Mouse (Mus musculus) testis, adult 2 months (tissue): ENCODE data around the gene Zfp667. TPM values are rescaled to one million over a fixed set of nuclear protein-coding genes. Genes with fewer than 3 reads are reported as not detected.

ENCODE experiments used
- H3K27ac ChIP-seq: fragments of 200-500 bp; 2 replicates; pipeline ENCODE4 v1.5.1; 2012; ENCODE audit warnings: low read depth, low read length; ENCODE audit not compliant: control insufficient read depth, insufficient read depth
- H3K27me3 ChIP-seq: fragments of 200-500 bp; 2 replicates; pipeline ENCODE4 v1.6.1; 2012; ENCODE audit warnings: mild to moderate bottlenecking, low read length, moderate library complexity; ENCODE audit not compliant: control insufficient read depth, insufficient read depth
- H3K36me3 ChIP-seq: fragments of 200-500 bp; 2 replicates; pipeline ENCODE4 v1.6.1; 2012; ENCODE audit warnings: mild to moderate bottlenecking, low read length; ENCODE audit not compliant: control insufficient read depth, insufficient read depth
- H3K4me1 ChIP-seq: fragments of 200-500 bp; 2 replicates; pipeline ENCODE4 v1.6.1; 2012; ENCODE audit warnings: low read length; ENCODE audit not compliant: control insufficient read depth, insufficient read depth
- H3K4me3 ChIP-seq: fragments of 200-500 bp; 2 replicates; pipeline ENCODE4 v1.5.1; 2012; ENCODE audit warnings: low read depth, mild to moderate bottlenecking, low read length, moderate library complexity, mixed read lengths; ENCODE audit not compliant: control insufficient read depth
- CTCF ChIP-seq: fragments of 200-500 bp; IDR thresholded peaks from 2 replicates; pipeline ENCODE4 v1.5.1; 2012; ENCODE audit warnings: low read depth, mild to moderate bottlenecking, inconsistent platforms, low read length, moderate library complexity; ENCODE audit not compliant: control insufficient read depth, insufficient read depth, insufficient replicate concordance
- POLR2A ChIP-seq: fragments of 200-500 bp; IDR thresholded peaks from 2 replicates; pipeline ENCODE4 v1.6.1; 2012; ENCODE audit warnings: low read depth, mild to moderate bottlenecking, inconsistent platforms, low read length, moderate library complexity; ENCODE audit not compliant: control insufficient read depth
- polyA plus RNA-seq: library from polyadenylated mRNA; depleted of rRNA; stranded (reverse); fragments of >200 nt; gene quantifications from 2 replicates; pipeline ENCODE4 v1.2.3, GENCODE M21; 2012; rRNA removed

Zfp667 gene
- polyA plus RNA-seq, 1 experiment, result 3.1 TPM

GRCm38 (mm10) chr7:6330458-6331232 is 44.3 kb downstream of the Zfp667 start:
- TF ChIP-seq POLR2A, result no peak
- no peak for TF ChIP-seq CTCF
- Histone ChIP-seq H3K27ac (peak overlapping the region; percentile 25), H3K4me1 (peaks cover 6% of the 10 kb centered on the region), H3K4me3 (peak overlapping the region; percentile 81), H3K27me3 (no peaks in the 10 kb centered on the region), H3K36me3 (no peaks in the 10 kb centered on the region)

GRCm38 (mm10) chr7:6331233-6331956 is 45.0 kb downstream of the Zfp667 start, which contains the start of gene Zfp583:
Zfp583 (minus strand) TSS chr7:6331285.
- Histone ChIP-seq H3K4me3 (peak within 1 kb of the TSS; percentile 81), H3K36me3 (no peaks in the 10 kb centered on the region), H3K4me1 (peaks cover 6% of the 10 kb centered on the region), H3K27me3 (no peaks in the 10 kb centered on the region), H3K27ac (peak within 1 kb of the TSS; percentile 25)
- TF ChIP-seq CTCF, result no peak
- peak; percentile 53 for TF ChIP-seq POLR2A

- no peak for TF ChIP-seq POLR2A
- no peaks in the 10 kb centered on the region for H3K27me3 ChIP-seq
- H3K36me3 ChIP-seq, result no peaks in the 10 kb centered on the region
- H3K4me3 ChIP-seq, result no peak overlapping the region
- no peak overlapping the region for H3K27ac ChIP-seq
- H3K4me1 ChIP-seq, result no peaks in the 10 kb centered on the region
Observed at GRCm38 (mm10) chr7:6339865-6340264, 53.5 kb downstream of the Zfp667 start.

- no peaks in the 10 kb centered on the region for H3K36me3 ChIP-seq
- no peaks in the 10 kb centered on the region for H3K27me3 ChIP-seq
- TF ChIP-seq CTCF (no peak), POLR2A (0 out of 2 replicates have a peak, but pooled peaks have one; percentile 18)
- H3K4me3 ChIP-seq, result peak within 1 kb of the TSS; percentile 84
- H3K4me1 ChIP-seq, result no peaks in the 10 kb centered on the region
- no peak within 1 kb of the TSS for H3K27ac ChIP-seq
Observed at GRCm38 (mm10) chr7:6343501-6344071, 57.2 kb downstream of the Zfp667 start, which contains the start of gene Gm3854. Gm3854 (plus strand) TSS chr7:6343759.

GRCm38 (mm10) chr7:6344124-6344523 is 57.7 kb downstream of the Zfp667 start:
- Histone ChIP-seq H3K4me3 (no peak overlapping the region), H3K27me3 (no peaks in the 10 kb centered on the region), H3K36me3 (no peaks in the 10 kb centered on the region), H3K4me1 (no peaks in the 10 kb centered on the region), H3K27ac (no peak overlapping the region)
- TF ChIP-seq POLR2A (no peak), CTCF (no peak)

Other genes with a start within 250 kb of the Zfp667 start
- gene Nlrp4c, start 241.4 kb upstream of the Zfp667 start, polyA plus RNA-seq, result 0.90 and 0.91 TPM in 2 replicates
- gene Zfp787, start 130.6 kb upstream of the Zfp667 start, polyA plus RNA-seq, result 41.0 and 45.8 TPM in 2 replicates
- gene Zfp444, start 114.4 kb upstream of the Zfp667 start, polyA plus RNA-seq, result 20.3 and 21.6 TPM in 2 replicates
- not detected in 2 replicates for gene Galp, start 89.5 kb upstream of the Zfp667 start, polyA plus RNA-seq
- 2.5 and 2.6 TPM in 2 replicates for gene Zscan5b, start 64.3 kb upstream of the Zfp667 start, polyA plus RNA-seq
- 0.35 and 0.46 TPM in 2 replicates for gene Epp13, start 33.9 kb upstream of the Zfp667 start, polyA plus RNA-seq
- gene Zfp583, start 44.7 kb downstream of the Zfp667 start, polyA plus RNA-seq, result 1.2 and 1.7 TPM in 2 replicates
- 0.88 and 1.1 TPM in 2 replicates for gene Gm3854, start 57.2 kb downstream of the Zfp667 start, polyA plus RNA-seq
- gene Zfp78, start 76.7 kb downstream of the Zfp667 start, polyA plus RNA-seq, result 2.5 and 2.8 TPM in 2 replicates
- gene Zfp28, start 96.7 kb downstream of the Zfp667 start, polyA plus RNA-seq, result 2.6 and 2.9 TPM in 2 replicates
- 0.61 and 1.2 TPM in 2 replicates for gene Smim17, start 112.1 kb downstream of the Zfp667 start, polyA plus RNA-seq
- 1.7 and 2.4 TPM in 2 replicates for gene Gm20715, start 123.7 kb downstream of the Zfp667 start, polyA plus RNA-seq
- gene Olfr1344, start 152.1 kb downstream of the Zfp667 start, polyA plus RNA-seq, result 2.5 and 3.0 TPM in 2 replicates
- gene Olfr1336, start 169.6 kb downstream of the Zfp667 start, polyA plus RNA-seq, result 1.2 and 1.6 TPM in 2 replicates
- 0.46 and 0.63 TPM in 2 replicates for gene Olfr1346, start 180.5 kb downstream of the Zfp667 start, polyA plus RNA-seq
- gene Olfr5, start 200.4 kb downstream of the Zfp667 start, polyA plus RNA-seq, result 0.16 and 0.20 TPM in 2 replicates
- 0.11 TPM in 1 of 2 replicates, not detected in the other for gene Olfr1347, start 213.2 kb downstream of the Zfp667 start, polyA plus RNA-seq
- gene Olfr1348, start 222.2 kb downstream of the Zfp667 start, polyA plus RNA-seq, result not detected in 2 replicates
- 0.79 and 0.86 TPM in 2 replicates for gene Olfr1349, start 236.4 kb downstream of the Zfp667 start, polyA plus RNA-seq